Mouse (Mus musculus): ENCODE results near the gene 1700016H13Rik. TPM values are rescaled to one million over a fixed set of nuclear protein-coding genes. Genes with fewer than 3 reads are reported as not detected.

Gene 1700016H13Rik
- polyA plus RNA-seq, 1 experiment from 2014 or later: 0.18 TPM

GRCm38 (mm10) chr5:103629854-103630580 is 25.8 kb downstream of the 1700016H13Rik start:
- WGBS: 61% methylated on average over 9 of the region's 9 CpGs
- no peaks in the 10 kb centered on the region for H3K27me3 ChIP-seq (replicated peaks)
- peak overlapping the region; percentile 53 for H3K27ac ChIP-seq (ENCODE audit: poor library complexity, severe bottlenecking)

GRCm38 (mm10) chr5:103629111-103629764 is 26.6 kb downstream of the 1700016H13Rik start, which contains the start of gene Slc10a6:
Slc10a6 (minus strand) TSS chr5:103629403.
- WGBS: 43% methylated on average over 17 of the region's 17 CpGs
- Histone ChIP-seq H3K9ac (no peak within 1 kb of the TSS), H3K27ac (ENCODE audit: poor library complexity, severe bottlenecking) (peak within 1 kb of the TSS; percentile 53), H3K27me3 (replicated peaks) (no peaks in the 10 kb centered on the region), H3K9me3 (replicated peaks) (no peaks in the 10 kb centered on the region), H3K4me3 (no peak within 1 kb of the TSS), H3K4me1 (replicated peaks) (peaks cover 29% of the 10 kb centered on the region), H3K36me3 (no peaks in the 10 kb centered on the region), H3K4me2 (peak within 1 kb of the TSS; percentile 40)
- peak; percentile 74 for ATAC-seq (ENCODE audit: insufficient number of reproducible peaks, low FRiP score)

More at GRCm38 (mm10) chr5:103629854-103630580, 25.8 kb downstream of the 1700016H13Rik start:
- Histone ChIP-seq H3K4me3 (no peak overlapping the region), H3K4me1 (replicated peaks) (peaks cover 29% of the 10 kb centered on the region), H3K36me3 (no peaks in the 10 kb centered on the region), H3K9ac (no peak overlapping the region), H3K4me2 (peak overlapping the region; percentile 30; the same call in 1 of the 2 replicates), H3K9me3 (replicated peaks) (no peaks in the 10 kb centered on the region)
- ATAC-seq (ENCODE audit: insufficient number of reproducible peaks, low FRiP score): no peak

- no peak overlapping the region for H3K4me3 ChIP-seq
- H3K27me3 ChIP-seq (replicated peaks): no peaks in the 10 kb centered on the region
- H3K36me3 ChIP-seq: no peaks in the 10 kb centered on the region
- H3K9me3 ChIP-seq (replicated peaks): no peaks in the 10 kb centered on the region
- H3K27ac ChIP-seq (ENCODE audit: poor library complexity, severe bottlenecking): 0 out of 2 replicates have a peak overlapping the region, but pooled peaks have one; percentile 53
- WGBS: 68% methylated on average over 6 of the region's 6 CpGs
- no peak for ATAC-seq (ENCODE audit: insufficient number of reproducible peaks, low FRiP score)
- H3K4me2 ChIP-seq: no peak overlapping the region
- H3K9ac ChIP-seq: no peak overlapping the region
- peaks cover 29% of the 10 kb centered on the region for H3K4me1 ChIP-seq (replicated peaks)
These were observed 27.3 kb downstream of the 1700016H13Rik start for GRCm38 (mm10) chr5:103628499-103628898.

GRCm38 (mm10) chr5:103624831-103625230 is 31.0 kb downstream of the 1700016H13Rik start:
- no peaks in the 10 kb centered on the region for H3K9me3 ChIP-seq (replicated peaks)
- peaks cover 29% of the 10 kb centered on the region for H3K4me1 ChIP-seq (replicated peaks)
- H3K36me3 ChIP-seq: no peaks in the 10 kb centered on the region
- H3K9ac ChIP-seq: no peak overlapping the region
- no peaks in the 10 kb centered on the region for H3K27me3 ChIP-seq (replicated peaks)
- 86% methylated on average over 5 of the region's 5 CpGs for WGBS
- no peak overlapping the region for H3K4me3 ChIP-seq
- no peak for ATAC-seq (ENCODE audit: insufficient number of reproducible peaks, low FRiP score)
- no peak overlapping the region for H3K27ac ChIP-seq (ENCODE audit: poor library complexity, severe bottlenecking)
- H3K4me2 ChIP-seq: no peak overlapping the region

- Histone ChIP-seq H3K4me2 (no peak overlapping the region), H3K27ac (ENCODE audit: poor library complexity, severe bottlenecking) (no peak overlapping the region), H3K4me3 (no peak overlapping the region), H3K9ac (no peak overlapping the region), H3K36me3 (no peaks in the 10 kb centered on the region), H3K9me3 (replicated peaks) (no peaks in the 10 kb centered on the region), H3K27me3 (replicated peaks) (no peaks in the 10 kb centered on the region), H3K4me1 (replicated peaks) (peaks cover 10% of the 10 kb centered on the region)
- 80% methylated on average over 5 of the region's 5 CpGs for WGBS
- ATAC-seq (ENCODE audit: insufficient number of reproducible peaks, low FRiP score): no peak
These were observed 33.5 kb downstream of the 1700016H13Rik start for GRCm38 (mm10) chr5:103622321-103622720.

GRCm38 (mm10) chr5:103620301-103620973 is 35.4 kb downstream of the 1700016H13Rik start:
- peaks cover 5% of the 10 kb centered on the region; the same call in 1 of the 2 replicates for H3K4me1 ChIP-seq (replicated peaks)
- H3K4me3 ChIP-seq: no peak overlapping the region
- no peaks in the 10 kb centered on the region for H3K36me3 ChIP-seq
- no peak overlapping the region for H3K27ac ChIP-seq (ENCODE audit: poor library complexity, severe bottlenecking)
- ATAC-seq (ENCODE audit: insufficient number of reproducible peaks, low FRiP score): peak; percentile 33; the same call in 1 of the 2 replicates
- no peaks in the 10 kb centered on the region for H3K9me3 ChIP-seq (replicated peaks)
- 39% methylated on average over 12 of the region's 12 CpGs for WGBS
- no peak overlapping the region for H3K9ac ChIP-seq
- H3K4me2 ChIP-seq: no peak overlapping the region
- H3K27me3 ChIP-seq (replicated peaks): no peaks in the 10 kb centered on the region

GRCm38 (mm10) chr5:103617191-103617590 is 38.6 kb downstream of the 1700016H13Rik start:
- no peak overlapping the region for H3K4me3 ChIP-seq
- H3K4me1 ChIP-seq (replicated peaks): peaks cover 5% of the 10 kb centered on the region; the same call in 1 of the 2 replicates
- ATAC-seq (ENCODE audit: insufficient number of reproducible peaks, low FRiP score): 0 out of 2 replicates have a peak, but pooled peaks have one; percentile 17

GRCm38 (mm10) chr5:103614356-103614755 is 41.5 kb downstream of the 1700016H13Rik start:
- Histone ChIP-seq H3K9me3 (replicated peaks) (no peaks in the 10 kb centered on the region), H3K27ac (ENCODE audit: poor library complexity, severe bottlenecking) (no peak overlapping the region), H3K4me2 (no peak overlapping the region), H3K4me3 (no peak overlapping the region), H3K9ac (no peak overlapping the region), H3K4me1 (replicated peaks) (no peaks in the 10 kb centered on the region), H3K27me3 (replicated peaks) (no peaks in the 10 kb centered on the region), H3K36me3 (no peaks in the 10 kb centered on the region)
- 76% methylated on average over 7 of the region's 7 CpGs for WGBS
- no peak for ATAC-seq (ENCODE audit: insufficient number of reproducible peaks, low FRiP score)

More at GRCm38 (mm10) chr5:103617191-103617590, 38.6 kb downstream of the 1700016H13Rik start:
- WGBS: 73% methylated on average over 9 of the region's 9 CpGs
- Histone ChIP-seq H3K9me3 (replicated peaks) (no peaks in the 10 kb centered on the region), H3K9ac (no peak overlapping the region), H3K27me3 (replicated peaks) (no peaks in the 10 kb centered on the region), H3K36me3 (no peaks in the 10 kb centered on the region), H3K27ac (ENCODE audit: poor library complexity, severe bottlenecking) (no peak overlapping the region), H3K4me2 (no peak overlapping the region)

- no peak overlapping the region for H3K9ac ChIP-seq
- no peak overlapping the region for H3K4me3 ChIP-seq
- H3K9me3 ChIP-seq (replicated peaks): no peaks in the 10 kb centered on the region
- H3K36me3 ChIP-seq: no peaks in the 10 kb centered on the region
- no peak for ATAC-seq (ENCODE audit: insufficient number of reproducible peaks, low FRiP score)
- whole genome bisulfite sequencing: 73% methylated on average over 7 of the region's 7 CpGs
- no peak overlapping the region for H3K4me2 ChIP-seq
- H3K4me1 ChIP-seq (replicated peaks): no peaks in the 10 kb centered on the region
- no peak overlapping the region for H3K27ac ChIP-seq (ENCODE audit: poor library complexity, severe bottlenecking)
- H3K27me3 ChIP-seq (replicated peaks): no peaks in the 10 kb centered on the region
These were observed 43.5 kb downstream of the 1700016H13Rik start for GRCm38 (mm10) chr5:103612316-103612715.

GRCm38 (mm10) chr5:103610856-103611472 is 44.8 kb downstream of the 1700016H13Rik start:
- no peaks in the 10 kb centered on the region for H3K36me3 ChIP-seq
- H3K9ac ChIP-seq: no peak overlapping the region
- ATAC-seq (ENCODE audit: insufficient number of reproducible peaks, low FRiP score): no peak
- 82% methylated on average over 10 of the region's 10 CpGs for WGBS
- no peak overlapping the region for H3K4me2 ChIP-seq
- no peak overlapping the region for H3K27ac ChIP-seq (ENCODE audit: poor library complexity, severe bottlenecking)
- no peaks in the 10 kb centered on the region for H3K27me3 ChIP-seq (replicated peaks)
- H3K4me3 ChIP-seq: no peak overlapping the region
- H3K4me1 ChIP-seq (replicated peaks): no peaks in the 10 kb centered on the region
- H3K9me3 ChIP-seq (replicated peaks): 0 out of 2 replicates have a peak, but pooled peaks cover 2% of the 10 kb centered on the region

Data from heart, embryonic 12.5 days (tissue).